ENCODE assay signal across 9 mouse cellular contexts in genomic region chr7:133638821-133639220, GRCm38 (mm10). TPM values are rescaled to one million over a fixed set of nuclear protein-coding genes. Genes with fewer than 3 reads are reported as not detected.
A peak's percentile ranks its signal among the peaks of the same experiment; 100 is the strongest.
DNase-seq lines count a peak whose midpoint lies in the region; ATAC-seq lines count a peak whose summit lies in the region.
"Had no signal": no experiment of that assay in that cellular context is flagged by ENCODE, and none has a peak within 500 bp of the region (broad histone marks: within the 10 kb centered on the region; RNA-seq: fewer than 3 reads in every experiment).

No protein-coding gene starts in this region.

- ATAC-seq in heart, embryonic 14.5 days (ENCODE audit: insufficient number of reproducible peaks, insufficient read depth, low FRiP score, low read depth), result no peak
- no peak for ATAC-seq in hindbrain, embryonic 16.5 days
- no peak for ATAC-seq in liver, embryonic 15.5 days (ENCODE audit: insufficient read depth)

- H3K4me2 ChIP-seq in heart, embryonic 14.5 days (ENCODE audit: low read length), result peak overlapping the region; percentile 81
- H3K4me2 ChIP-seq in hindbrain, embryonic 16.5 days (ENCODE audit: low read length), result peak overlapping the region; percentile 95
- H3K4me2 ChIP-seq in liver, embryonic 15.5 days, result peak overlapping the region; percentile 97

- no peaks in the 10 kb centered on the region for H3K9me3 ChIP-seq in heart, embryonic 14.5 days (ENCODE audit: control insufficient read depth, low read length)
- no peaks in the 10 kb centered on the region for H3K9me3 ChIP-seq in hindbrain, embryonic 16.5 days (ENCODE audit: control insufficient read depth, low read length)
- no peaks in the 10 kb centered on the region for H3K9me3 ChIP-seq in liver, embryonic 15.5 days (replicated peaks)

- H3K4me3 ChIP-seq in heart, embryonic 14.5 days (ENCODE audit: control insufficient read depth in 1 of 2, insufficient read depth in 1 of 2, low read depth in 1 of 2, low read length in 2 of 2), result peak overlapping the region in 1 of 2 experiments; percentile 75; a peak in 2 of 4 replicates
- H3K4me3 ChIP-seq in brown adipose tissue, adult 24 weeks (ENCODE audit: insufficient read depth, low read depth, low read length), result peak overlapping the region; percentile 20; the same call in 1 of the 2 replicates
- no peak overlapping the region for H3K4me3 ChIP-seq in hindbrain, embryonic 16.5 days (ENCODE audit: low read length)
- peak overlapping the region; percentile 90 for H3K4me3 ChIP-seq in liver, embryonic 15.5 days (replicated peaks)

- no peaks in the 10 kb centered on the region for H3K27me3 ChIP-seq in heart, embryonic 14.5 days (ENCODE audit: control insufficient read depth, insufficient read depth, low read length)
- H3K27me3 ChIP-seq in hindbrain, embryonic 16.5 days (replicated peaks; ENCODE audit: control insufficient read depth, insufficient read depth, low read length), result no peaks in the 10 kb centered on the region
- H3K27me3 ChIP-seq in liver, embryonic 15.5 days, result no peaks in the 10 kb centered on the region

- no peak overlapping the region for H3K27ac ChIP-seq in heart, embryonic 14.5 days (replicated peaks in 1 of 2; ENCODE audit: control insufficient read depth in 1 of 2, insufficient read depth in 1 of 2, low read depth in 2 of 2, low read length in 2 of 2)
- H3K27ac ChIP-seq in brown adipose tissue, adult 24 weeks (replicated peaks; ENCODE audit: low read depth, low read length), result no peak overlapping the region
- no peak overlapping the region for H3K27ac ChIP-seq in hindbrain, embryonic 16.5 days (ENCODE audit: low read depth, low read length)
- no peak overlapping the region for H3K27ac ChIP-seq in liver, embryonic 15.5 days (replicated peaks)

- no peak for DNase-seq in heart, adult 8-10 months (ENCODE audit: low spot score)
- DNase-seq in spleen, postnatal 14 days (ENCODE audit: low spot score in 2 of 2), result no peak
- DNase-seq in adrenal gland, postnatal 36 days, result no peak
- no peak for DNase-seq in thymus, postnatal 0 days (ENCODE audit: low spot score)

- H3K9ac ChIP-seq in heart, embryonic 14.5 days (ENCODE audit: low read length), result peak overlapping the region; percentile 92; the same call in 1 of the 2 replicates
- no peak overlapping the region for H3K9ac ChIP-seq in hindbrain, embryonic 16.5 days (ENCODE audit: low read depth, low read length)
- peak overlapping the region; percentile 94 for H3K9ac ChIP-seq in liver, embryonic 15.5 days

- 89% methylated on average over 13 of the region's 13 CpGs for WGBS in heart, embryonic 14.5 days
- 90% methylated on average over 13 of the region's 13 CpGs for WGBS in hindbrain, embryonic 16.5 days
- WGBS in liver, embryonic 15.5 days (ENCODE audit: insufficient replicate concordance), result 81% methylated on average over 13 of the region's 13 CpGs

- peaks cover 2 to 8% of the 10 kb centered on the region in 2 experiments; a peak in 2 of 4 replicates for H3K4me1 ChIP-seq in heart, embryonic 14.5 days (ENCODE audit: control insufficient read depth in 2 of 2, insufficient read depth in 2 of 2, low read length in 2 of 2)
- H3K4me1 ChIP-seq in brown adipose tissue, adult 24 weeks (ENCODE audit: control insufficient read depth, insufficient read depth, insufficient read length, low read length), result peaks cover 2% of the 10 kb centered on the region; the same call in 1 of the 2 replicates
- H3K4me1 ChIP-seq in hindbrain, embryonic 16.5 days (ENCODE audit: control insufficient read depth, insufficient read depth, low read depth, low read length), result peaks cover 11% of the 10 kb centered on the region
- H3K4me1 ChIP-seq in liver, embryonic 15.5 days (replicated peaks), result peaks cover 20% of the 10 kb centered on the region

- peaks cover 41% of the 10 kb centered on the region for H3K36me3 ChIP-seq in heart, embryonic 14.5 days (ENCODE audit: control insufficient read depth, insufficient read depth, low read length)
- peaks cover 32% of the 10 kb centered on the region for H3K36me3 ChIP-seq in hindbrain, embryonic 16.5 days (ENCODE audit: control insufficient read depth, insufficient read depth, low read length)
- peaks cover 43% of the 10 kb centered on the region for H3K36me3 ChIP-seq in liver, embryonic 15.5 days (replicated peaks)

RNA-seq across cellular contexts. Expression of gene Edrf1, which starts 1.5 kb away (rescaled TPM):
- 11.9 and 14.3 TPM in 2 replicates for polyA plus RNA-seq in heart, embryonic 14.5 days (2014; fragmentation: Nextera tagmentation; extraction: Ambion mirVana)
- 10 to 100 TPM in 3 of 4 experiments, 1 to 10 TPM in 1; 9.4 to 11.3 (median 10.7) TPM for total RNA-seq in heart, adult 8-10 months (2022)
- polyA plus RNA-seq in brown adipose tissue, adult 24 weeks (2012; ENCODE audit: insufficient read depth, insufficient read length, missing spikeins), result 5.7 and 8.6 TPM in 2 replicates
- polyA plus RNA-seq in hindbrain, embryonic 16.5 days (2015; fragmentation: Nextera tagmentation; extraction: Ambion mirVana), result 14.9 and 21.5 TPM in 2 replicates
- 8.3 and 11.4 TPM in 2 replicates for polyA plus RNA-seq in liver, embryonic 15.5 days (2015; fragmentation: Nextera tagmentation; extraction: Ambion mirVana)
- total RNA-seq in adrenal gland, postnatal 36 days (2021), result 10 to 100 TPM; 15.0 to 19.7 TPM
- polyA plus RNA-seq in thymus, postnatal 0 days (2015; fragmentation: Nextera tagmentation; extraction: Ambion mirVana), result 17.6 and 18.7 TPM in 2 replicates

RNA-seq across cellular contexts. Expression of gene Tex36, which starts 36.9 kb away (rescaled TPM):
- not detected in 2 replicates for polyA plus RNA-seq in heart, embryonic 14.5 days (2014; fragmentation: Nextera tagmentation; extraction: Ambion mirVana)
- total RNA-seq in heart, adult 8-10 months (2022), result not detected
- not detected in 2 replicates for polyA plus RNA-seq in brown adipose tissue, adult 24 weeks (2012; ENCODE audit: insufficient read depth, insufficient read length, missing spikeins)
- polyA plus RNA-seq in hindbrain, embryonic 16.5 days (2015; fragmentation: Nextera tagmentation; extraction: Ambion mirVana), result not detected in 2 replicates
- not detected in 2 replicates for polyA plus RNA-seq in liver, embryonic 15.5 days (2015; fragmentation: Nextera tagmentation; extraction: Ambion mirVana)
- total RNA-seq in adrenal gland, postnatal 36 days (2021), result not detected
- polyA plus RNA-seq in thymus, postnatal 0 days (2015; fragmentation: Nextera tagmentation; extraction: Ambion mirVana), result not detected in 2 replicates
- total RNA-seq: left cerebral cortex, postnatal 10 days had no signal

RNA-seq across cellular contexts. Expression of gene Mmp21, which starts 41.0 kb away (rescaled TPM):
- polyA plus RNA-seq in heart, embryonic 14.5 days (2014; fragmentation: Nextera tagmentation; extraction: Ambion mirVana), result 0.24 TPM in 1 of 2 replicates, not detected in the other
- not detected for total RNA-seq in heart, adult 8-10 months (2022)
- polyA plus RNA-seq in brown adipose tissue, adult 24 weeks (2012; ENCODE audit: insufficient read depth, insufficient read length, missing spikeins), result not detected in 2 replicates
- 0.10 and 0.16 TPM in 2 replicates for polyA plus RNA-seq in hindbrain, embryonic 16.5 days (2015; fragmentation: Nextera tagmentation; extraction: Ambion mirVana)
- not detected in 2 replicates for polyA plus RNA-seq in liver, embryonic 15.5 days (2015; fragmentation: Nextera tagmentation; extraction: Ambion mirVana)
- total RNA-seq in adrenal gland, postnatal 36 days (2021), result not detected
- 0.07 and 0.09 TPM in 2 replicates for polyA plus RNA-seq in thymus, postnatal 0 days (2015; fragmentation: Nextera tagmentation; extraction: Ambion mirVana)
- total RNA-seq: left cerebral cortex, postnatal 10 days had no signal
